Mouse (Mus musculus) embryonic facial prominence, embryonic 12.5 days (tissue): Measurements from ENCODE around the gene Trem1. TPM values are rescaled to one million over a fixed set of nuclear protein-coding genes. Genes with fewer than 3 reads are reported as not detected.

Source experiments
- ATAC-seq: fragments of 200-750 bp; cut with Nextera tagmentation; 2 replicates; pipeline ENCODE4 v1.8.0; 2017; ENCODE audit not compliant: insufficient number of reproducible peaks, insufficient read depth, low FRiP score, low TSS enrichment
- H3K27ac ChIP-seq: fragments of 300-500 bp; sonication (generic); 2 replicates; pipeline ENCODE4 v1.5.1; 2016; ENCODE audit warnings: mild to moderate bottlenecking
- H3K27me3 ChIP-seq: fragments of 300-500 bp; sonication (generic); 2 replicates; pipeline ENCODE4 v1.6.1; 2016; ENCODE audit warnings: mild to moderate bottlenecking, moderate library complexity
- H3K36me3 ChIP-seq: fragments of 300-500 bp; sonication (generic); 2 replicates; pipeline ENCODE4 v1.6.1; 2016; ENCODE audit warnings: mild to moderate bottlenecking
- H3K4me1 ChIP-seq: fragments of 300-500 bp; sonication (generic); 2 replicates; pipeline ENCODE4 v1.6.1; 2016
- H3K4me2 ChIP-seq: fragments of 300-500 bp; sonication (generic); replicated peaks from 2 replicates; pipeline ENCODE4 v1.6.1; 2016; ENCODE audit warnings: mild to moderate bottlenecking, moderate library complexity
- H3K4me3 ChIP-seq: fragments of 300-500 bp; sonication (generic); 2 replicates; pipeline ENCODE4 v1.5.1; 2016; ENCODE audit warnings: mild to moderate bottlenecking
- H3K9ac ChIP-seq: fragments of 300-500 bp; sonication (generic); 2 replicates; pipeline ENCODE4 v1.6.1; 2016; ENCODE audit warnings: mild to moderate bottlenecking, moderate library complexity
- H3K9me3 ChIP-seq: fragments of 300-500 bp; sonication (generic); 2 replicates; pipeline ENCODE4 v1.6.1; 2016; ENCODE audit warnings: mild to moderate bottlenecking, moderate library complexity
- WGBS: fragments of 180-500 bp; shearing (Covaris S2); methylation state at CpG from one replicate; pipeline ENCODE4 v1.1.7; 2016; 5-methylcytosine and 5-hydroxymethylcytosine counted together
- polyA plus RNA-seq: library from polyadenylated mRNA; unstranded; fragments of >200 nt; fragmentation: Nextera tagmentation; extraction: Ambion mirVana; gene quantifications from 2 replicates; pipeline ENCODE4 v1.2.1, GENCODE M21; 2016

The Trem1 gene
- polyA plus RNA-seq, 1 experiment from 2014 or later: 0.06 TPM

- Histone ChIP-seq H3K9me3 (no peaks in the 10 kb centered on the region), H3K4me2 (no peak within 1 kb of the TSS), H3K4me1 (no peaks in the 10 kb centered on the region), H3K4me3 (no peak within 1 kb of the TSS), H3K36me3 (no peaks in the 10 kb centered on the region), H3K27ac (no peak within 1 kb of the TSS), H3K9ac (no peak within 1 kb of the TSS), H3K27me3 (no peaks in the 10 kb centered on the region)
- no peak for ATAC-seq
- 79% methylated on average over 11 of the region's 11 CpGs for WGBS
These were observed 14.8 kb downstream of the Trem1 start, which contains the start of gene Trem3 for GRCm38 (mm10) chr17:48247221-48247928. TSS of gene Trem3 (plus strand) at chr17:48247777.

GRCm38 (mm10) chr17:48249039-48249438, 16.5 kb downstream of the Trem1 start:
- Histone ChIP-seq H3K4me1 (no peaks in the 10 kb centered on the region), H3K9ac (no peak overlapping the region), H3K9me3 (no peaks in the 10 kb centered on the region), H3K27ac (no peak overlapping the region), H3K27me3 (no peaks in the 10 kb centered on the region), H3K36me3 (no peaks in the 10 kb centered on the region), H3K4me3 (no peak overlapping the region), H3K4me2 (no peak overlapping the region)
- no peak for ATAC-seq

DNA sequence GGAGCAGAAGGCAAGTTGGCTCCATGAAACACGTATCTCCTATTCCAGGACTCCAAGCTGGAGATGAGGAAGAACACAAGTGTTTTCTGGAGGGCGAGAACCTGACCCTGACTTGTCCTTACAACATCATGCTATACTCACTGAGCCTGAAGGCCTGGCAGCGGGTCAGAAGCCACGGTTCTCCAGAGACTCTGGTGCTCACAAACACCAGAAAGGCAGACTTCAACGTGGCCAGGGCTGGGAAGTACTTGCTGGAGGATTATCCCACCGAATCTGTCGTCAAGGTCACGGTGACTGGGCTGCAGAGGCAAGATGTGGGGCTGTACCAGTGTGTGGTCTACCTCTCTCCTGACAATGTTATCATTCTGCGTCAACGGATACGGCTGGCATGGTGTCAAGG, 16.9 kb downstream of the Trem1 start:
- no peak overlapping the region for H3K9ac ChIP-seq

DNA sequence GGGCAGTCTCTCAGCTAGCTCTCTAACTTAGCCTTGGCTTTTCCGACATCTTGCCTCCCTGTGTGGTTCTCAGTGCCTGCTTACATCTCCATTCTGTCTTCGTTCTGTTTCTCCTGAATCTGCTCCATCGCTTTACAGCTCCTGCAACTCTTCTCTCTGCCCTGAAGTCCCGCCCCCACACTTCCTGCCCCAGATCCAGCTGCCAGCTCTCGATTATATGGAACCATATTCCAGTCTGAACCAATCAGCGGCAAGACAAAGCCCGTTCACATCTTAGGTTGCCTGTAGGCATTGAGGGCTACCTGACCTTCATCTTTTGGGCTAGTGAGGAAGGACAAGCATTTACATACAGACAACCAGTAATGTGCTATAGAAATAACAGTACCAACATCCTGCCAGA, 18.1 kb downstream of the Trem1 start:
- 90% methylated on average over 7 of the region's 7 CpGs for WGBS

More for the DNA sequence above, 16.9 kb downstream of the Trem1 start:
- no peaks in the 10 kb centered on the region for H3K36me3 ChIP-seq
- no peak overlapping the region for H3K27ac ChIP-seq
- no peak overlapping the region for H3K4me2 ChIP-seq
- H3K4me1 ChIP-seq: no peaks in the 10 kb centered on the region
- H3K27me3 ChIP-seq: no peaks in the 10 kb centered on the region
- no peaks in the 10 kb centered on the region for H3K9me3 ChIP-seq
- no peak overlapping the region for H3K4me3 ChIP-seq
- WGBS: 81% methylated on average over 11 of the region's 11 CpGs
- no peak for ATAC-seq

DNA sequence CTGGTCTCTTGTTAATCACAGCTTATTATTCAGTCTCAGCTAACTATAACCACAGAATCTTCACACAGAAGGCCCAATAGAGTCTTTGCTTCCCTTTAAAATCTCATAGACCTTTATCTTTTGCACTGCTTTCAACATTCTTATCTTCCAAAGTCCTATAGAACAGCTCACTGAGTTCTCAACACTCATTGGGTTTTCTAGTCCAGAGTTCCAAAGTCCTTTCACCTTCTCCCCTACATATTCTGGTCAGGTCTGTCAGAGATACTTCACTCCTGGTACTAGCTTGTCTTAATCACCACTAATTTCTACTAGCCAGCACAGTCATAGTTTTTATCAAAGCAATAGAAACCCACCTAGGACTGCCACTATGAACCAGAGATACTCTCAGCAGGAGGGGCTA, 24.0 kb downstream of the Trem1 start:
- Histone ChIP-seq H3K27ac (no peak overlapping the region), H3K4me1 (no peaks in the 10 kb centered on the region), H3K9ac (no peak overlapping the region), H3K9me3 (no peaks in the 10 kb centered on the region; the same call in 1 of the 2 replicates), H3K36me3 (no peaks in the 10 kb centered on the region), H3K27me3 (no peaks in the 10 kb centered on the region), H3K4me2 (no peak overlapping the region), H3K4me3 (no peak overlapping the region)
- no peak for ATAC-seq

More for the DNA sequence above, 18.1 kb downstream of the Trem1 start:
- Histone ChIP-seq H3K27ac (no peak overlapping the region), H3K4me2 (no peak overlapping the region), H3K4me1 (no peaks in the 10 kb centered on the region), H3K27me3 (no peaks in the 10 kb centered on the region), H3K4me3 (no peak overlapping the region), H3K9me3 (no peaks in the 10 kb centered on the region), H3K36me3 (no peaks in the 10 kb centered on the region), H3K9ac (no peak overlapping the region)
- no peak for ATAC-seq

GRCm38 (mm10) chr17:48261868-48262267, 29.3 kb downstream of the Trem1 start:
- Histone ChIP-seq H3K27ac (no peak overlapping the region), H3K4me3 (no peak overlapping the region), H3K9me3 (no peaks in the 10 kb centered on the region; the same call in 1 of the 2 replicates), H3K4me1 (no peaks in the 10 kb centered on the region), H3K36me3 (no peaks in the 10 kb centered on the region), H3K4me2 (no peak overlapping the region), H3K27me3 (no peaks in the 10 kb centered on the region), H3K9ac (no peak overlapping the region)
- WGBS: 87% methylated on average over 2 of the region's 2 CpGs
- no peak for ATAC-seq

GRCm38 (mm10) chr17:48263741-48264362, 31.3 kb downstream of the Trem1 start, which contains the start of gene Treml4:
TSS of gene Treml4 (plus strand) at chr17:48264295.
- Histone ChIP-seq H3K4me1 (no peaks in the 10 kb centered on the region), H3K27ac (no peak within 1 kb of the TSS), H3K4me3 (no peak within 1 kb of the TSS), H3K9me3 (no peaks in the 10 kb centered on the region; the same call in 1 of the 2 replicates), H3K27me3 (no peaks in the 10 kb centered on the region), H3K36me3 (no peaks in the 10 kb centered on the region), H3K9ac (no peak within 1 kb of the TSS), H3K4me2 (no peak within 1 kb of the TSS)
- WGBS: 81% methylated on average over 3 of the region's 3 CpGs
- no peak for ATAC-seq

GRCm38 (mm10) chr17:48264662-48265061, 32.1 kb downstream of the Trem1 start:
- no peak overlapping the region for H3K27ac ChIP-seq
- H3K36me3 ChIP-seq: no peaks in the 10 kb centered on the region
- no peaks in the 10 kb centered on the region for H3K9me3 ChIP-seq
- ATAC-seq: no peak
- H3K4me1 ChIP-seq: no peaks in the 10 kb centered on the region
- no peak overlapping the region for H3K4me3 ChIP-seq
- no peak overlapping the region for H3K9ac ChIP-seq
- H3K4me2 ChIP-seq: no peak overlapping the region
- WGBS: 88% methylated on average over 7 of the region's 7 CpGs
- no peaks in the 10 kb centered on the region for H3K27me3 ChIP-seq

DNA sequence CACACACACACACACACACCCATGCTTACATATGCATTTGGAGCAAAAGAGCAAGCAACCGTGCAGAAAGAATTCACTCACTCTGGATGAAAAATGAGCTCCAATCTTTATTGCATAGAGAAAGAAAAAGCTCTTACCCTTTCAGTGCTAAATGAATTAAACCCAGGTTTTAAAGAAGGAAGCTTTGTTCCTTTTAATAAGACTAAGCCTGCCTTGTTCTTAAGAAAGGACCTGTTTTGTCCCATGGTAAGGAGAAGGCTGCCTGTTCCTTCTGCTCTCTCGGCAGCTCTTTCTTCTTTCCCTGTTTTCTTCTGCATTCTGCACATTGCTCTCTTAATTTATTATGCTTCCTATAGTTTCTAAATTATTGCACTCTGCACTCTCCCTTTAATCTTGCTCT, 33.6 kb downstream of the Trem1 start:
- Histone ChIP-seq H3K27ac (no peak overlapping the region), H3K4me1 (no peaks in the 10 kb centered on the region), H3K27me3 (no peaks in the 10 kb centered on the region), H3K9ac (no peak overlapping the region), H3K36me3 (no peaks in the 10 kb centered on the region), H3K4me3 (no peak overlapping the region), H3K9me3 (no peaks in the 10 kb centered on the region), H3K4me2 (no peak overlapping the region)
- 34% methylated on average over 2 of the region's 2 CpGs for WGBS
- ATAC-seq: no peak

DNA sequence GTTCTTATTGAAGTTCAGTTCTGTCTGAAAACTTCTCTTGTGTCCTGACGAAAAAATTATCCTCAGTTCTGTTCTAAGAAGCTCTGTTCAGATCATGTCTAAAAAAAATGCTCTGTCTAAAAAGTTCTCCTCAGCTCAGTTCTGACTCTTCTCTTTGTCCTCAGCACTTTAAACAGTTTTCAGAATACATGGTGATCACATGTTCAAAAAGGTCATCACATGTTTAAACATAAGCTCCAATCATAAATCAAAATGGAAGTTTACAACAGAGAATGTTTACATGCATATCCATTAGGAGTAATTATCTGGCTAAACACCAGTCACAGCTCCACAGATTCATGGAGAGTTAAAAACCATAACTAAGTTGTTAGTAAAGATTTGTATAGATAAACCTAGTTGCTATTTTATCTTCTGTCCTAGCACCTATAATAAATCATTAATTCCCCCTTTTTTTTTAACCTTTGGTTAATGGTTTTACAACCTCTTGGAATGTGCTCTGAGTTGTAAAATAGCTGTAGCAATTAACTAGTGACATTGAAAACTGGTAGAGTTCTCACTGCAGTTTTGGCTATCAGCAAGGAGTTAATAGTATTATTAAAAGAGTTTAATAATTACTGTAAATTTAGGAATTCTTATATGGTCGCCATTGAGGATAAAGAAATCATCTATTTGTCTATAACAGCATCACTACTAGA, 34.2 kb downstream of the Trem1 start:
- Histone ChIP-seq H3K27ac (no peak overlapping the region), H3K9me3 (no peaks in the 10 kb centered on the region), H3K4me2 (no peak overlapping the region), H3K4me3 (no peak overlapping the region), H3K36me3 (no peaks in the 10 kb centered on the region), H3K9ac (no peak overlapping the region), H3K4me1 (no peaks in the 10 kb centered on the region), H3K27me3 (no peaks in the 10 kb centered on the region)
- WGBS: 54% methylated on average over 2 of the region's 2 CpGs
- no peak for ATAC-seq

DNA sequence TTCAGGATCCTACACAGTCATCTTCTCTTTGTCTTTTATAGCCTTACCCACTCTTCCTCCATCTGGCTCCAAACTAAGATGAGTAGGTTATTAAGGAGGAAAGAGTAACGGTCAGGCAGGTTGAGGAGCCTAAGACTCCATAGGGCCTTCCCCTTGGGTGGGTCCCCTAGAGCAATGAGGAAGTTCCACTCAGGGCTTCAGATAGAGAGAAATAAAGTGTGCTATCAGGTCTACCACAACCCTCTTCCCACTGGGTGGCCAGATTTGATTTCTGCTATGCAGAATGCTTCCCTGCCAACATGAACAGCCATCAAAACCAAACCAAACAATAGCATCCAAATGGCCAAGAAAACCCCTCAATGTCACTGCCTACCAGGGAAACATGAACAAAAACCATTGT, 35.0 kb downstream of the Trem1 start:
- no peak for ATAC-seq
- H3K9me3 ChIP-seq: no peaks in the 10 kb centered on the region
- 81% methylated on average over 1 of the region's 1 CpGs for WGBS
- no peak overlapping the region for H3K4me3 ChIP-seq
- no peaks in the 10 kb centered on the region for H3K4me1 ChIP-seq
- H3K27ac ChIP-seq: no peak overlapping the region
- no peaks in the 10 kb centered on the region for H3K27me3 ChIP-seq
- no peaks in the 10 kb centered on the region for H3K36me3 ChIP-seq
- no peak overlapping the region for H3K4me2 ChIP-seq
- no peak overlapping the region for H3K9ac ChIP-seq

- no peaks in the 10 kb centered on the region for H3K36me3 ChIP-seq
- no peak overlapping the region for H3K27ac ChIP-seq
- no peaks in the 10 kb centered on the region for H3K27me3 ChIP-seq
- H3K9ac ChIP-seq: no peak overlapping the region
- no peaks in the 10 kb centered on the region for H3K4me1 ChIP-seq
- no peaks in the 10 kb centered on the region for H3K9me3 ChIP-seq
- ATAC-seq: no peak
- no peak overlapping the region for H3K4me2 ChIP-seq
- no peak overlapping the region for H3K4me3 ChIP-seq
These were observed 35.7 kb downstream of the Trem1 start for GRCm38 (mm10) chr17:48268276-48268675.
